Mouse (Mus musculus): ENCODE results near the gene 4931409K22Rik.

The 4931409K22Rik gene

GRCm38 (mm10) chr5:24495019-24495418 is 61.6 kb downstream of the 4931409K22Rik start:
- no peak for DNase-seq

Data from lung, adult 18-20 months (tissue).